Mouse (Mus musculus): Measurements from ENCODE around the gene Olfr266.

Olfr266 gene

GRCm38 (mm10) chr3:106826187-106826586 lies at the start of gene Olfr266:
Olfr266 (minus strand) TSS chr3:106826287.
- no peak for DNase-seq (ENCODE audit: low spot score in 2 of 2)

DNA sequence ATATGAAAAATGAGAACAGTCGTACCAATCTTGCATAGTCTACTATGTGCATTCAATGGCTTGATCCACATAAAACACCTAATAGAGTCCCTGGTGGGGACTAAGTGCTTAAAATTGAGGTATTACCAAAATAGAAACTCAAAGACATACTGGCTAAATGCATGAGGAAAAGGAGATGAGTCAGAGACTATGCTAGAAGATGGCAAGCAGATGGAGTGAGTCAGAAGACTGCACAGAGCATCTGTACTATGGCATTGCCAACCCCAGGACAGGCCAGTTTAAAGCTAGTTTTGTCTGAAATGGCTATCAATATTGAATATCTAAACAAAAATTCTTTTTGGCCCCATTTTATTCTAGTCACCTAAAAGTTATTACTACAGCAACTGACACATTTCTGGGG lies 49.5 kb upstream of the Olfr266 start:
- DNase-seq (ENCODE audit: low spot score in 2 of 2), result no peak

DNA sequence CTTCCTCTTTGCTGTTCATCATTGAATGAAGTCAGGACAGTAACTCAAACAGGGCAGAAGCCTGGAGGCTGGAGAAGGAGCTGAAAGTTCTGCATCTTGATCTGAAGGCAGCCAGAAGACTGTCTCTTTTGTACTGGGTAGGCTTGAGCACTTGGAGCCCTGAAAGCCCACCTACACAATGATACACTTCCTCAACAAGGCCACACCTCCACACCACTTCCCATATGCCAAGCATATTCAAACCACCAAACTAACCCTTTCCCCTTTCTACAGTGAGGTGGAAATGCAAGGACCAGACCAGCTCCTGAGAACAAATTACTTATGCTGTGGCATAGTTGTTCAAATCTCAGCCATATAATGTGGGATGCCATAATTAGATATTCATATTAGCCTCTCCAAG lies 46.8 kb upstream of the Olfr266 start:
- DNase-seq (ENCODE audit: low spot score in 2 of 2), result no peak

GRCm38 (mm10) chr3:106832107-106832506 lies 6.0 kb upstream of the Olfr266 start:
- no peak for DNase-seq (ENCODE audit: low spot score in 2 of 2)

GRCm38 (mm10) chr3:106817676-106818075 lies 8.4 kb downstream of the Olfr266 start:
- DNase-seq (ENCODE audit: low spot score in 2 of 2), result no peak

DNA sequence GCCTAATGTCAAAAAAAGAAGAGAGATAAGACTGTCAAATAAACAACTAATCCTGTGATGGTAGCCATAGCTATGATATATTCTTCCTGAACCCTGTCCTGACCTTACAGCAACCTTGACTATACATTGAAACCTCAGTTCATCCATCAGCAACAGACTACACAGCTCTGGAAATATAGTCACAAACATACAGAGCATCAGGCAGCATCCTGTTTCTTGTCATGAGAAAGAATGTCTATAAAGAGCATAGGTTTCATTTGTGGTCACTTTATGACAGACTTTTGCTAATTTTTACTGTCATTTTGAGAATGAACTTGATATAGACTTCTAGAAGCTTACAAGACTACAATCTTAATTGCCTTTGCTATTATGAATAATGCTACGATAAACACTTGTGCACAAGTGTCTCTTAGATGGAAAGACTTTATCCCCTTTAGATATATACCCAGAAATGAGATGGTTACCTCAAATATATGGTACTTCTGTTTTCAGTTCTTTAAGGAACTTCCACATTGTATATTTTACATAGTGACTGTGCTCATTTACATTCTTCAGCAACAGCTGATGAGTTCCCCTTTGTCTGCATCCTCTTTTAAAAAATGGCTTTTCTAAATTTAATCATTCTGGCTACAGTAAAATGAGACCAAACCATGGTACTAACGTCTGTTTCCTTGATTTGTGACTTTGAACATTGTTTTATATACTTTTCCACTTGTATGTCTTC lies 17.0 kb downstream of the Olfr266 start:
- no peak for DNase-seq (ENCODE audit: low spot score in 2 of 2)

GRCm38 (mm10) chr3:106798079-106798478 lies 28.0 kb downstream of the Olfr266 start:
- no peak for DNase-seq (ENCODE audit: low spot score in 2 of 2)

- DNase-seq (ENCODE audit: low spot score in 2 of 2), result peak in 1 of 2 experiments; percentile 21
Observed at GRCm38 (mm10) chr3:106789930-106790329, 36.2 kb downstream of the Olfr266 start, which contains the start of gene Cd53. Cd53 (minus strand) TSS chr3:106790149.

DNA sequence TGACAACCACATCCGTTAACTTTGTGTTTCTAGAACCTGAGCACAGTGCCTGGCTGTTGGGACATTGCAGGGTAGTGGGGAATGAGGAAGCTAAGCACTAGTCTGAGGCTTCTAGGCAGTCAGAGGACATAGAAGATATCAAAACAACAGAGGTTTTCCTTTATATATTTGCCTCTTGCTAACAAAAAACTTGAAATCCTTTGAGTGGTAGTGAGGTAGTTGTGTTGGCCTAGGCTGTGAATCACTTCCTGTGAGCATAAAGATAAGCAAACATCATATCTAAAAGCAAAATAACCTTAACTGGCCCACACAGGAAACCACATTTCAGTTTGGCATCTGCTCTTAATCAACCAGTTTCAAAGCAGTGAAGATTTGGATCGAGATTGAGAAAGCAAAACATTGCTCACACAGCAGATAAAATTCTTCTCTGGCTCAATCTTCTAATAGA lies 37.6 kb downstream of the Olfr266 start:
- DNase-seq (ENCODE audit: low spot score in 2 of 2), result no peak

DNA sequence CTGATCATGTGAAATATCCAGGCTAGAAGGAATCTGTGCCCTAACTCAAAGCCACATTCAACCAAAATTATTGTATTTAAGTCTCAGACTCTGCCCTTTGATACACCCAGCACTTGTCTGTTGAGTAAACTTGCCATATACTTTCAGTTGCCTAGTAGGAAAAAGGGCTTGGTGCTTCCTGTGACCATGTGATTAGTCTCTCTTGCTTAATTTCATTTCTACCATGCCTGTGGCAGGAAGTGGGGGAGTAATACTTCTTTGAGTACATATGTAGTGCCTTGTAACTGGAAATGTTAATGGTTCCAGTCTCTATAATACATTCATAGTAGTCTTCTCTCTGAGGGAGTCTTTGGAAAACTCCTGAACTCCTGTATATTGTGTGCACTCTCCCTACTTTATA lies 38.1 kb downstream of the Olfr266 start:
- DNase-seq (ENCODE audit: low spot score in 2 of 2), result no peak

DNA sequence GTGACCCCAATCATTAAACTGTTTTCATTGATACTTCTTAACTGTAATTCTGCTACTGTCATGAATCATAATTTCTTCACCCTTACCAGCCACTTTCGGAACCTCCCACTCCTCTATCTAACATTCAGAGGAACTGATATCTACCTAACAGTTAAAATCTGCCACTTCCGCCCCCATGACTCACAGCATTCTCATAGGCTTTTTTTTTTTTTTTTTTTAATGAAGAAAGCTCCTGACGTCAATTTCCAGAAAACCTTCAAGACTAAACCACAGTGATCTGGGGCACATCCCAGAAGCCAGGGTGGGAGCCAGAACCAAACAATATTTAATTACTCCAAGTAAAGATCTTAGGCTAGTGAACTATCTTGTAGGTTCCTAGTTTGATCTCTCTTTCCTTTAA lies 41.0 kb downstream of the Olfr266 start:
- no peak for DNase-seq (ENCODE audit: low spot score in 2 of 2)

DNA sequence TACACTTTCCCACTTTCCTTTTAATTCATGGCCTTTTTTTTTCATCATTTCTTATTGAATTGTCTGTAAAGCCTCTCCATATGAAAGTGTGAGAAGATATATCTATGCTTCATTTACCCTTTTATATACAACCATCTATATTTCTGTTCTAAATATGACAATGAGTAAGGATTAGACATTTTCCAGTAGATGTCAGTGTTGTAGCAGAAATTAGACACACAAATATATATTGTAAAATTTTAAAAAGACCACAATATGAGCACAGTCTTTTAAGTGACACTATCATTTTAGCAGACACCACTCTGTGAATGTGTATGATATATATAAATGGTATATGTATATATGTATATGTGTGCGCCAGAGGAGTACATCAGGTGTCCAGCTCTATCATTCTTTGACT lies 54.3 kb downstream of the Olfr266 start:
- DNase-seq (ENCODE audit: low spot score in 2 of 2), result no peak

Data from spleen, postnatal 4 days (tissue).